Mouse (Mus musculus) embryonic facial prominence, embryonic 14.5 days (tissue): ENCODE measurements around the gene Rbm14. TPM values are rescaled to one million over a fixed set of nuclear protein-coding genes. Genes with fewer than 3 reads are reported as not detected.
A peak's percentile ranks its signal among the peaks of the same experiment; 100 is the strongest.
"Not testable (repeated sequence)": the region's sequence is repeated elsewhere in the genome, so short reads cannot be mapped to it uniquely, and the experiment has no call there.

Experiments used
- ATAC-seq: fragments of 200-750 bp; cut with Nextera tagmentation; 2 replicates; pipeline ENCODE4 v1.8.0; 2017; ENCODE audit warnings: low read depth, moderate number of reproducible peaks, moderate TSS enrichment
- DNase-seq: peaks from one replicate; pipeline ENCODE4 v3.0.0-alpha.2; 2015; ENCODE audit warnings: low spot score
- H3K27ac ChIP-seq: fragments of 300-500 bp; sonication (generic); replicated peaks from 2 replicates; pipeline ENCODE4 v1.5.1; 2014; ENCODE audit warnings: low read depth, mild to moderate bottlenecking, low read length, moderate library complexity
- H3K27me3 ChIP-seq: fragments of 300-500 bp; sonication (generic); replicated peaks from 2 replicates; pipeline ENCODE4 v1.6.1; 2014; ENCODE audit warnings: low read length; ENCODE audit not compliant: control insufficient read depth, insufficient read depth
- H3K36me3 ChIP-seq: fragments of 300-500 bp; sonication (generic); 2 replicates; pipeline ENCODE4 v1.6.1; 2014; ENCODE audit warnings: low read length, mixed read lengths; ENCODE audit not compliant: control insufficient read depth, insufficient read depth
- H3K4me1 ChIP-seq: fragments of 300-500 bp; sonication (generic); 2 replicates; pipeline ENCODE4 v1.6.1; 2014; ENCODE audit warnings: antibody characterized with exemption, low read length; ENCODE audit not compliant: control insufficient read depth, insufficient read depth
- H3K4me2 ChIP-seq: fragments of 300-500 bp; sonication (generic); 2 replicates; pipeline ENCODE4 v1.6.1; 2014; ENCODE audit warnings: low read depth, mild to moderate bottlenecking, low read length, moderate library complexity, mixed read lengths
- H3K4me3 ChIP-seq: fragments of 300-500 bp; sonication (generic); 2 replicates; pipeline ENCODE4 v1.5.1; 2014; ENCODE audit warnings: low read depth, mild to moderate bottlenecking, low read length
- H3K9ac ChIP-seq: fragments of 300-500 bp; sonication (generic); 2 replicates; pipeline ENCODE4 v1.6.1; 2014; ENCODE audit warnings: low read depth, mild to moderate bottlenecking, low read length, moderate library complexity, mixed read lengths
- H3K9me3 ChIP-seq: fragments of 300-500 bp; sonication (generic); 2 replicates; pipeline ENCODE4 v1.6.1; 2016; ENCODE audit warnings: low read length; ENCODE audit not compliant: control insufficient read depth
- WGBS: fragments of 180-500 bp; shearing (Covaris S2); extraction: QIAGEN DNeasy Blood & Tissue Kit; methylation state at CpG from one replicate; pipeline ENCODE4 v1.1.7; 2014; 5-methylcytosine and 5-hydroxymethylcytosine counted together
- polyA plus RNA-seq: library from polyadenylated mRNA; unstranded; fragments of >200 nt; fragmentation: Nextera tagmentation; extraction: Ambion mirVana; gene quantifications from 2 replicates; pipeline ENCODE4 v1.2.1, GENCODE M21; 2014

The Rbm14 gene
- polyA plus RNA-seq, 1 experiment from 2014 or later = 61.5 TPM

DNA sequence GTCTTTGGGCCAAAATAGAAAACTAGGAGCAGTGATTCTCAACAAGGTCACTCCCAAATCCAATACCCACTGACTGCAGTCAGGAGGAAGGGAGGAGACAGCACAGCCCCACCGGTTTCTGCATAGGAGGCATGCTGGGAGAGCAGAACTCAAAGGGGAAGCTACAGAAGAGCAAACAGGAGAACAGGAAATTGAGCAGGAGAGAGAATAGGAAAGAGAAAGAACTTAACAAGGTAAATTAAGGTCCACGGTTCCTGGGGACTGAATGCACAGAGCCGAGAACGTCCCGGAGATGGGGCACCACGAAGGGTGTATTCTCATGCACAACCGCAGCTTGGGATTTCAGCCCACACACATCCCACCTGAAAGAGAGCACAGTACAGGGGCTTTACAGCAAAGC is 26.2 kb downstream of the Rbm14 start:
- peaks cover 7% of the 10 kb centered on the region for H3K4me1 ChIP-seq
- no peak overlapping the region for H3K4me3 ChIP-seq
- H3K27me3 ChIP-seq = no peaks in the 10 kb centered on the region
- no peaks in the 10 kb centered on the region for H3K9me3 ChIP-seq
- H3K9ac ChIP-seq = no peak overlapping the region
- no peak overlapping the region for H3K27ac ChIP-seq
- DNase-seq (no peak), ATAC-seq (no peak)
- no peak overlapping the region for H3K4me2 ChIP-seq
- H3K36me3 ChIP-seq = peaks cover 97% of the 10 kb centered on the region
- 89% methylated on average over 7 of the region's 7 CpGs for WGBS

DNA sequence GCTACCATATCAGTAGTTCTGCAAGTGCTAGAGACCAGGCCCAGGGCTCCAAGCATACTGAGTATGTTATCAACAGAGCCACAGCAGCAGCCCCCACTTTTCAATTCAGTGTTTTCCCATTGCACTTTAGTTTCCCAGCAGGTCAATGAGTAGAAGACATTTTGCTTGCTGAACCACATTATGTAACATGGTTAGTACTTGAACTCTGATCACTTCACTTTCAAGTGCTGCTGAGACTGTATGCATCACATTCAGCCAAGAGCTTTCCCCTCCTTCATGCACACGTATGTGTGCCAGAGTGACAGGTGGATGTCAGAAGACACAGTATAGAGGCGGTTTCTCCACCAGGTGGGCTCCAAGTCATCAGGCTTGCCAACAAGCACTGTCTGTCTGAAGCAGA is 28.5 kb downstream of the Rbm14 start:
- Histone ChIP-seq H3K4me1 (0 out of 2 replicates have a peak, but pooled peaks cover 4% of the 10 kb centered on the region), H3K9ac (no peak overlapping the region), H3K27me3 (no peaks in the 10 kb centered on the region), H3K4me3 (no peak overlapping the region), H3K27ac (no peak overlapping the region), H3K9me3 (no peaks in the 10 kb centered on the region), H3K36me3 (peaks cover 98% of the 10 kb centered on the region), H3K4me2 (no peak overlapping the region)
- ATAC-seq (no peak), DNase-seq (no peak)
- WGBS = 88% methylated on average over 2 of the region's 2 CpGs

DNA sequence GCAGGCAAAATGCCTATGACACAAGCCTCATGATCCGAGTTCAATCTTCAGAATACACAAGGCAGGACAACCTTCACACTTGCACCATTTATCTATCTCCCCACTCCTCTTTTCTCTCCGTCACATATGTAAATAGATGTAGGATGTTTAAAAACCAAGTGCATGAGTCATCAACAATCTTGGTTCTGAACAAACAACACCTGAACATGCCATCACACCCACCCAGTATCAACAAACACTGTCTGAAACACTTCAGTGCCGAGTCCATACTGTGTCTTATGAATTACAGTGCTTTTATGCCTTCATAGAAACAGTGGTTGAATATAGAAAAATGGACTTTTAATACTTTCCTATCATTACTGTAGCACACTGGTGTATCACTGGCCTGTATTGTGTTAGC is 38.6 kb downstream of the Rbm14 start:
- Histone ChIP-seq H3K4me1 (no peaks in the 10 kb centered on the region), H3K27ac (no peak overlapping the region), H3K4me2 (no peak overlapping the region), H3K4me3 (no peak overlapping the region), H3K36me3 (peaks cover 96% of the 10 kb centered on the region), H3K9me3 (no peaks in the 10 kb centered on the region), H3K27me3 (no peaks in the 10 kb centered on the region), H3K9ac (no peak overlapping the region)
- no peak for ATAC-seq
- WGBS = 85% methylated on average over 3 of the region's 3 CpGs
- no peak for DNase-seq

GRCm38 (mm10) chr19:4767507-4768148 is 43.8 kb downstream of the Rbm14 start:
- no peak for DNase-seq
- 73% methylated on average over 12 of the region's 12 CpGs for WGBS
- H3K9me3 ChIP-seq = no peaks in the 10 kb centered on the region

DNA sequence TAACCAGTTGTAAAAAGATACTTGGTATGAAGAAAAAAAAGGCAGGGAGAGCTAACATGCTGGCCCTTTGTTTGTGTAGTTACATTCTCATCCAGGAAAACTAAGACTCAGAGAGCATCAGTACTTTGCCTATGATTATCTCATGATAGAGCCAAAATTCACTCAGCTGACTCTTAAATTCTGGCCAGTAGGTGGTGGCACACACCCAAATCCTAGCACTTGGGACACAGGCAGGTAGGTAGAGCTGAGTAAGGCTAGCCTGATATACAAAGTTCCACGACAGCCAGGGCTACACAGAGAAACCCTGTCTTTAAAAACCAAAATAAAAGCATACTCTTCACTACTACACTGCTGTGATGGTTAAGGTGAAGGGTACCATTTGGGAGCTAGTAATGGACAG is 48.6 kb downstream of the Rbm14 start:
- no peak overlapping the region for H3K4me3 ChIP-seq
- peaks cover 88% of the 10 kb centered on the region for H3K36me3 ChIP-seq
- ATAC-seq (no peak), DNase-seq (peak; percentile 5)
- peaks cover 18% of the 10 kb centered on the region for H3K4me1 ChIP-seq
- H3K27ac ChIP-seq = no peak overlapping the region
- no peaks in the 10 kb centered on the region for H3K27me3 ChIP-seq
- H3K9ac ChIP-seq = no peak overlapping the region
- 67% methylated on average over 1 of the region's 1 CpGs for WGBS
- H3K4me2 ChIP-seq = no peak overlapping the region
- no peaks in the 10 kb centered on the region for H3K9me3 ChIP-seq

More at GRCm38 (mm10) chr19:4767507-4768148, 43.8 kb downstream of the Rbm14 start:
- Histone ChIP-seq H3K4me3 (no peak overlapping the region), H3K9ac (no peak overlapping the region), H3K4me2 (no peak overlapping the region), H3K27me3 (no peaks in the 10 kb centered on the region), H3K36me3 (peaks cover 94% of the 10 kb centered on the region), H3K27ac (no peak overlapping the region), H3K4me1 (no peaks in the 10 kb centered on the region)
- no peak for ATAC-seq

GRCm38 (mm10) chr19:4760544-4760943 is 50.9 kb downstream of the Rbm14 start:
- not testable (repeated sequence) for H3K9ac ChIP-seq, DNase-seq, H3K4me3 ChIP-seq, H3K27me3 ChIP-seq, H3K4me2 ChIP-seq, ATAC-seq, H3K9me3 ChIP-seq, H3K27ac ChIP-seq
- 86% methylated on average over 8 of the region's 8 CpGs for WGBS
- H3K36me3 ChIP-seq = peaks cover 72% of the 10 kb centered on the region
- peaks cover 23% of the 10 kb centered on the region for H3K4me1 ChIP-seq

DNA sequence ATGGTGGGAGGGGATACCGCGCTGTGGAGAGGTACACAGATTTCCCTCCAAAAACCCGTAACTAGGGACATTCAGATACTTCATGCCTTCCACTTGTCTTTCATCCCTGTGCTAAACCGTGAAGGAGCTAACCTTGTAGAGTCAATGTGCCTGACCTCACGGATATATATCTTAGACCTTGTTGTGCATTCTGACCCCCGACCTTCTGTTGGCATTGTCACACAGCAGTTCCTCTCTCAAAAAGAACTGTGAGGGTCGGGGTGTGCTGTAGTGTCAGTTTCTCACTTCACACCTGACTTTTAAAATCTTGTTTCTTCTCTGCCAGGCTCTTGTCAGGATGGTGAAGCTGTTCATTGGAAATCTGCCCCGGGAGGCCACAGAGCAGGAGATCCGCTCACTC is 54.5 kb downstream of the Rbm14 start:
- Histone ChIP-seq H3K4me1 (peaks cover 23% of the 10 kb centered on the region), H3K36me3 (peaks cover 37% of the 10 kb centered on the region), H3K9me3 (no peaks in the 10 kb centered on the region), H3K4me3 (peak overlapping the region; percentile 58), H3K27ac (peak overlapping the region; percentile 90; the same call in 1 of the 2 replicates), H3K9ac (peak overlapping the region; percentile 80), H3K27me3 (no peaks in the 10 kb centered on the region), H3K4me2 (peak overlapping the region; percentile 75)
- 9% methylated on average over 9 of the region's 9 CpGs for WGBS
- DNase-seq (no peak), ATAC-seq (no peak)

DNA sequence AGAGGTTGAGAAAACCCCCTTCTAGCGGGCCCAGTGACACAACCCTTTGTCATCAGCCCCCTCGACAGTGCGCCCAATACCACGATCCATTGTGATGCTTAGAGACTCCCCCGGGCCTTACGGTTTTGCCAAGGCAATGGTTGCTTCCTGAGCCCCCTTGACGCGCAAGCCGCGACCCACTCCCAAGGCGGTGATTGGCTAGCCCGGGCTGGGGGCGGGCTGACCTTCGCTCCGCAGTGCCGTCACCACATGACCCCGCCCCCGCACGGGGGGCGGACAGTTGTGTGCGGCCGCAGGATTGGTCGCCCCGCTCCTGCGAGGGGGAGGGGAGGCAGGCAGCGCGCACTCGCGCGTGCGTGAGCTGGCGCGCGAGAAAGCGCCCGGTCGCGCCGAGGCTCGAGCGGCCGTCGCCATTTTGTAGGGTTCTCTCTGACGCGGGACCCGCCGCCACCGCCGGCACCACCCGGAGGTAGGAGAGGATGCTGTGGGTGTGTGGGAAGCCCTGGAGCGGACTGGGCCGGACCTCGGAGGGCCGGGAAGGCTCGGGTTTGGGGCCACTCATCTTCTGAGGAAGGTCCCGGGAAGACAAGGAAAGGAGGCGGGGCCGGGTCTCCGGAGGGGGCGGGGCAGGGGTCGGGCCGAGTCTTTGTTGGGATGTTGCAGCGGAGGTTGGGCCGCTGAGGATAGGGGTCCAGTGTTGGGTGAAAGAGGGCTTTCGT is 55.1 kb downstream of the Rbm14 start, which contains the start of gene Rbm4b:
TSS of gene Rbm4b (plus strand) at position 305 of the 719 bp plus-strand sequence.
- H3K9me3 ChIP-seq = no peaks in the 10 kb centered on the region
- under 1% methylated on average over 37 of the region's 65 CpGs for WGBS
- H3K27ac ChIP-seq = peak within 1 kb of the TSS; percentile 90
- peak within 1 kb of the TSS; percentile 58 for H3K4me3 ChIP-seq
- peaks cover 23% of the 10 kb centered on the region for H3K4me1 ChIP-seq
- peak; percentile 98 for DNase-seq
- ATAC-seq = peak; percentile 96
- H3K27me3 ChIP-seq = no peaks in the 10 kb centered on the region
- H3K36me3 ChIP-seq = peaks cover 31% of the 10 kb centered on the region
- H3K9ac ChIP-seq = peak within 1 kb of the TSS; percentile 80
- H3K4me2 ChIP-seq = peak within 1 kb of the TSS; percentile 75
